Mouse (Mus musculus) liver, embryonic 11.5 days (tissue): ENCODE data around the gene Tmem177. TPM values are rescaled to one million over a fixed set of nuclear protein-coding genes. Genes with fewer than 3 reads are reported as not detected.

Experiments used
- ATAC-seq: fragments of 200-750 bp; cut with Nextera tagmentation; replicated peaks from 2 replicates; pipeline ENCODE4 v1.8.0; 2017; ENCODE audit warnings: moderate number of reproducible peaks, mild to moderate bottlenecking, moderate TSS enrichment, moderate library complexity; ENCODE audit not compliant: low FRiP score
- DNase-seq: peaks from one replicate; pipeline ENCODE4 v3.0.0-alpha.2; 2017; ENCODE audit warnings: low spot score
- H3K27ac ChIP-seq: fragments of 300-500 bp; sonication (generic); 2 replicates; pipeline ENCODE4 v1.5.1; 2014; ENCODE audit warnings: mild to moderate bottlenecking, low read depth, low read length, control low read depth
- H3K27me3 ChIP-seq: fragments of 300-500 bp; sonication (generic); replicated peaks from 2 replicates; pipeline ENCODE4 v1.6.1; 2014; ENCODE audit warnings: low read length, mixed read lengths; ENCODE audit not compliant: control insufficient read depth, insufficient read depth
- H3K36me3 ChIP-seq: fragments of 300-500 bp; sonication (generic); 2 replicates; pipeline ENCODE4 v1.6.1; 2014; ENCODE audit warnings: mild to moderate bottlenecking, low read length, moderate library complexity, mixed read lengths; ENCODE audit not compliant: control insufficient read depth, insufficient read depth
- H3K4me1 ChIP-seq: fragments of 300-500 bp; sonication (generic); replicated peaks from 2 replicates; pipeline ENCODE4 v1.6.1; 2014; ENCODE audit warnings: low read length, mixed read lengths; ENCODE audit not compliant: control insufficient read depth, insufficient read depth
- H3K4me2 ChIP-seq: fragments of 300-500 bp; sonication (generic); 2 replicates; pipeline ENCODE4 v1.6.1; 2014; ENCODE audit warnings: mild to moderate bottlenecking, control low read depth, moderate library complexity
- H3K4me3 ChIP-seq: fragments of 300-500 bp; sonication (generic); 2 replicates; pipeline ENCODE4 v1.5.1; 2014; ENCODE audit warnings: low read depth, low read length, control low read depth
- H3K9ac ChIP-seq: fragments of 300-500 bp; sonication (generic); 2 replicates; pipeline ENCODE4 v1.6.1; 2014; ENCODE audit warnings: low read depth, low read length, control low read depth
- H3K9me3 ChIP-seq: fragments of 300-500 bp; sonication (generic); 2 replicates; pipeline ENCODE4 v1.6.1; 2016; ENCODE audit warnings: low read length, inconsistent platforms, mixed read lengths; ENCODE audit not compliant: control insufficient read depth
- WGBS: fragments of 180-500 bp; shearing (Covaris S2); extraction: QIAGEN DNeasy Blood & Tissue Kit; methylation state at CpG from one replicate; pipeline ENCODE4 v1.1.7; 2014; 5-methylcytosine and 5-hydroxymethylcytosine counted together
- polyA plus RNA-seq: library from polyadenylated mRNA; unstranded; fragments of >200 nt; fragmentation: Nextera tagmentation; extraction: Ambion mirVana; gene quantifications from 2 replicates; pipeline ENCODE4 v1.2.1, GENCODE M21; 2014

Tmem177 gene
- polyA plus RNA-seq: 7.8 and 8.4 TPM in 2 replicates

GRCm38 (mm10) chr1:119912953-119913814 lies at the start of gene Tmem177:
Gene Tmem177 (minus strand): TSS chr1:119913208.
- H3K9ac ChIP-seq: peak within 1 kb of the TSS; percentile 77
- no peaks in the 10 kb centered on the region for H3K9me3 ChIP-seq
- ATAC-seq: peak; percentile 97
- no peaks in the 10 kb centered on the region for H3K27me3 ChIP-seq
- peak within 1 kb of the TSS; percentile 78 for H3K4me2 ChIP-seq
- H3K27ac ChIP-seq: peak within 1 kb of the TSS; percentile 48; the same call in 1 of the 2 replicates
- peak; percentile 96 for DNase-seq
- H3K36me3 ChIP-seq: peaks cover 5% of the 10 kb centered on the region; the same call in 1 of the 2 replicates
- H3K4me3 ChIP-seq: peak within 1 kb of the TSS; percentile 62
- WGBS: 11% methylated on average over 42 of the region's 42 CpGs
- H3K4me1 ChIP-seq: no peaks in the 10 kb centered on the region; the same call in 1 of the 2 replicates

- no peaks in the 10 kb centered on the region for H3K9me3 ChIP-seq
- H3K4me1 ChIP-seq: no peaks in the 10 kb centered on the region
- DNase-seq: no peak
- WGBS: 59% methylated on average over 7 of the region's 7 CpGs
- no peak overlapping the region for H3K4me2 ChIP-seq
- H3K36me3 ChIP-seq: no peaks in the 10 kb centered on the region
- H3K9ac ChIP-seq: no peak overlapping the region
- H3K27me3 ChIP-seq: no peaks in the 10 kb centered on the region
- H3K4me3 ChIP-seq: no peak overlapping the region
- ATAC-seq: no peak
- H3K27ac ChIP-seq: no peak overlapping the region
These were observed 46.9 kb upstream of the Tmem177 start for GRCm38 (mm10) chr1:119959920-119960319.

- Histone ChIP-seq H3K27ac (no peak overlapping the region), H3K27me3 (no peaks in the 10 kb centered on the region), H3K9ac (no peak overlapping the region), H3K4me1 (no peaks in the 10 kb centered on the region), H3K4me3 (no peak overlapping the region), H3K9me3 (no peaks in the 10 kb centered on the region), H3K4me2 (no peak overlapping the region), H3K36me3 (no peaks in the 10 kb centered on the region)
- WGBS: 83% methylated on average over 4 of the region's 4 CpGs
- DNase-seq: no peak
- ATAC-seq: no peak
These were observed 46.5 kb upstream of the Tmem177 start for GRCm38 (mm10) chr1:119959464-119959863.

GRCm38 (mm10) chr1:119957716-119958222 lies 44.8 kb upstream of the Tmem177 start:
- DNase-seq (no peak), ATAC-seq (no peak)
- Histone ChIP-seq H3K4me1 (no peaks in the 10 kb centered on the region), H3K4me2 (no peak overlapping the region), H3K9me3 (no peaks in the 10 kb centered on the region), H3K27ac (no peak overlapping the region), H3K9ac (no peak overlapping the region), H3K27me3 (no peaks in the 10 kb centered on the region), H3K4me3 (no peak overlapping the region), H3K36me3 (no peaks in the 10 kb centered on the region)
- WGBS: 57% methylated on average over 9 of the region's 9 CpGs

GRCm38 (mm10) chr1:119954680-119955079 lies 41.7 kb upstream of the Tmem177 start:
- no peak for ATAC-seq
- no peak for DNase-seq
- Histone ChIP-seq H3K9ac (no peak overlapping the region), H3K36me3 (no peaks in the 10 kb centered on the region), H3K4me2 (no peak overlapping the region), H3K27me3 (no peaks in the 10 kb centered on the region), H3K27ac (no peak overlapping the region), H3K9me3 (no peaks in the 10 kb centered on the region), H3K4me3 (no peak overlapping the region), H3K4me1 (no peaks in the 10 kb centered on the region)
- WGBS: 71% methylated on average over 2 of the region's 2 CpGs

- Histone ChIP-seq H3K27me3 (no peaks in the 10 kb centered on the region), H3K36me3 (no peaks in the 10 kb centered on the region), H3K4me2 (no peak overlapping the region), H3K9me3 (no peaks in the 10 kb centered on the region), H3K27ac (no peak overlapping the region), H3K4me1 (no peaks in the 10 kb centered on the region), H3K9ac (no peak overlapping the region), H3K4me3 (no peak overlapping the region)
- no peak for ATAC-seq
- WGBS: 79% methylated on average over 9 of the region's 9 CpGs
- DNase-seq: no peak
These were observed 40.4 kb upstream of the Tmem177 start for GRCm38 (mm10) chr1:119953456-119953855.

GRCm38 (mm10) chr1:119950086-119950485 lies 37.1 kb upstream of the Tmem177 start:
- 88% methylated on average over 8 of the region's 8 CpGs for WGBS
- Histone ChIP-seq H3K27me3 (no peaks in the 10 kb centered on the region), H3K4me1 (no peaks in the 10 kb centered on the region), H3K36me3 (no peaks in the 10 kb centered on the region), H3K4me2 (no peak overlapping the region), H3K27ac (no peak overlapping the region), H3K4me3 (no peak overlapping the region), H3K9ac (no peak overlapping the region), H3K9me3 (no peaks in the 10 kb centered on the region)
- no peak for DNase-seq
- no peak for ATAC-seq

GRCm38 (mm10) chr1:119936861-119937260 lies 23.9 kb upstream of the Tmem177 start:
- 27% methylated on average over 7 of the region's 7 CpGs for WGBS
- DNase-seq: no peak
- no peaks in the 10 kb centered on the region for H3K4me1 ChIP-seq
- H3K36me3 ChIP-seq: no peaks in the 10 kb centered on the region
- H3K9ac ChIP-seq: no peak overlapping the region
- no peak overlapping the region for H3K4me3 ChIP-seq
- ATAC-seq: no peak
- H3K27ac ChIP-seq: no peak overlapping the region
- no peak overlapping the region for H3K4me2 ChIP-seq
- H3K9me3 ChIP-seq: no peaks in the 10 kb centered on the region
- H3K27me3 ChIP-seq: no peaks in the 10 kb centered on the region
